Mouse (Mus musculus) natural killer cell, adult 2 months (primary cell): ENCODE results near the gene Mrpl22.
"Not testable (repeated sequence)": the region's sequence is repeated elsewhere in the genome, so short reads cannot be mapped to it uniquely, and the experiment has no call there.

Source experiments
- DNase-seq, 2 experiments: peaks; one replicate each; pipeline ENCODE4 v3.0.0; 2022; ENCODE audit warnings: low spot score in 2 of 2

Mrpl22 gene

GRCm38 (mm10) chr11:58180756-58181155 is 9.3 kb downstream of the Mrpl22 start:
- DNase-seq, result no peak

GRCm38 (mm10) chr11:58183579-58183978 is 12.1 kb downstream of the Mrpl22 start:
- peak; percentile 56 to 60 for DNase-seq

GRCm38 (mm10) chr11:58189675-58190074 is 18.2 kb downstream of the Mrpl22 start:
- no peak for DNase-seq

- no peak for DNase-seq
Observed at GRCm38 (mm10) chr11:58193326-58193725, 21.9 kb downstream of the Mrpl22 start.

GRCm38 (mm10) chr11:58193860-58194520 is 22.5 kb downstream of the Mrpl22 start:
- no peak for DNase-seq

GRCm38 (mm10) chr11:58198663-58199062 is 27.2 kb downstream of the Mrpl22 start:
- DNase-seq, result no peak

- peak; percentile 75 to 87 for DNase-seq
Observed at GRCm38 (mm10) chr11:58199229-58200037, 28.0 kb downstream of the Mrpl22 start, which contains the start of the genes Igtp and Irgm2. Gene Igtp (plus strand): TSS chr11:58199556. Gene Irgm2 (plus strand): TSS chr11:58199618.

- no peak for DNase-seq
Observed at GRCm38 (mm10) chr11:58200226-58200625, 28.8 kb downstream of the Mrpl22 start.

GRCm38 (mm10) chr11:58201052-58201451 is 29.6 kb downstream of the Mrpl22 start:
- DNase-seq, result no peak

- no peak for DNase-seq
Observed at GRCm38 (mm10) chr11:58210321-58210886, 38.9 kb downstream of the Mrpl22 start.

- peak in 1 of 2 experiments; percentile 29 for DNase-seq
Observed at GRCm38 (mm10) chr11:58211062-58211681, 39.7 kb downstream of the Mrpl22 start.

- DNase-seq, result no peak
Observed at GRCm38 (mm10) chr11:58211682-58212067, 40.2 kb downstream of the Mrpl22 start.

- no peak for DNase-seq
Observed at GRCm38 (mm10) chr11:58213673-58214342, 42.3 kb downstream of the Mrpl22 start.

GRCm38 (mm10) chr11:58214391-58215048 is 43.1 kb downstream of the Mrpl22 start:
- peak; percentile 80 to 86 for DNase-seq

GRCm38 (mm10) chr11:58215049-58215430 is 43.6 kb downstream of the Mrpl22 start:
- not testable (repeated sequence) for DNase-seq

GRCm38 (mm10) chr11:58215814-58216213 is 44.4 kb downstream of the Mrpl22 start:
- no peak for DNase-seq

GRCm38 (mm10) chr11:58216823-58217222 is 45.4 kb downstream of the Mrpl22 start:
- no peak for DNase-seq

GRCm38 (mm10) chr11:58223751-58224150 is 52.3 kb downstream of the Mrpl22 start:
- no peak for DNase-seq

GRCm38 (mm10) chr11:58224313-58224712 is 52.9 kb downstream of the Mrpl22 start:
- peak; percentile 66 to 69 for DNase-seq

- not testable (repeated sequence) for DNase-seq
Observed at GRCm38 (mm10) chr11:58224872-58225271, 53.4 kb downstream of the Mrpl22 start.

- DNase-seq, result peak; percentile 60 to 70
Observed at GRCm38 (mm10) chr11:58225655-58226054, 54.2 kb downstream of the Mrpl22 start.
